Mouse (Mus musculus): Measurements from ENCODE around the gene Cecr2. TPM values are rescaled to one million over a fixed set of nuclear protein-coding genes. Genes with fewer than 3 reads are reported as not detected.

The Cecr2 gene
- polyA plus RNA-seq, 1 experiment from 2014 or later: 5.0 TPM

GRCm38 (mm10) chr6:120736011-120736410 lies 69.8 kb downstream of the Cecr2 start:
- Histone ChIP-seq H3K27me3 (ENCODE audit: insufficient read depth, low read length) (no peaks in the 10 kb centered on the region), H3K27ac (ENCODE audit: low read depth) (no peak overlapping the region), H3K9ac (replicated peaks) (no peak overlapping the region), H3K36me3 (replicated peaks; ENCODE audit: insufficient read depth, low read length) (peaks cover 20% of the 10 kb centered on the region), H3K4me1 (ENCODE audit: insufficient read depth) (peaks cover 3% of the 10 kb centered on the region; the same call in 1 of the 2 replicates), H3K4me3 (ENCODE audit: low read depth, low read length) (no peak overlapping the region), H3K4me2 (ENCODE audit: low read depth, low read length) (no peak overlapping the region), H3K9me3 (ENCODE audit: low read length) (no peaks in the 10 kb centered on the region)
- WGBS (ENCODE audit: insufficient replicate concordance): 86% methylated on average over 3 of the region's 3 CpGs
- ATAC-seq (no peak), DNase-seq (no peak)
- TF ChIP-seq CTCF (IDR thresholded peaks at IDR 0.05; ENCODE audit: low read depth): no peak
- no peak for TF ChIP-seq EP300 (IDR thresholded peaks at IDR 0.05; ENCODE audit: low read depth)

- no peaks in the 10 kb centered on the region for H3K27me3 ChIP-seq (ENCODE audit: insufficient read depth, low read length)
- ATAC-seq (peak; percentile 55; the same call in 1 of the 2 replicates), DNase-seq (no peak)
- 45% methylated on average over 3 of the region's 3 CpGs for WGBS (ENCODE audit: insufficient replicate concordance)
- H3K9me3 ChIP-seq (ENCODE audit: low read length): no peaks in the 10 kb centered on the region
- peaks cover 1% of the 10 kb centered on the region; the same call in 1 of the 2 replicates for H3K4me1 ChIP-seq (ENCODE audit: insufficient read depth)
- H3K27ac ChIP-seq (ENCODE audit: low read depth): no peak overlapping the region
- H3K4me2 ChIP-seq (ENCODE audit: low read depth, low read length): no peak overlapping the region
- TF ChIP-seq CTCF (IDR thresholded peaks at IDR 0.05; ENCODE audit: low read depth) (peak; percentile 89), EP300 (IDR thresholded peaks at IDR 0.05; ENCODE audit: low read depth) (no peak)
- no peak overlapping the region for H3K9ac ChIP-seq (replicated peaks)
- H3K4me3 ChIP-seq (ENCODE audit: low read depth, low read length): no peak overlapping the region
- H3K36me3 ChIP-seq (replicated peaks; ENCODE audit: insufficient read depth, low read length): peaks cover 20% of the 10 kb centered on the region
These were observed 70.4 kb downstream of the Cecr2 start for GRCm38 (mm10) chr6:120736566-120736965.

DNA sequence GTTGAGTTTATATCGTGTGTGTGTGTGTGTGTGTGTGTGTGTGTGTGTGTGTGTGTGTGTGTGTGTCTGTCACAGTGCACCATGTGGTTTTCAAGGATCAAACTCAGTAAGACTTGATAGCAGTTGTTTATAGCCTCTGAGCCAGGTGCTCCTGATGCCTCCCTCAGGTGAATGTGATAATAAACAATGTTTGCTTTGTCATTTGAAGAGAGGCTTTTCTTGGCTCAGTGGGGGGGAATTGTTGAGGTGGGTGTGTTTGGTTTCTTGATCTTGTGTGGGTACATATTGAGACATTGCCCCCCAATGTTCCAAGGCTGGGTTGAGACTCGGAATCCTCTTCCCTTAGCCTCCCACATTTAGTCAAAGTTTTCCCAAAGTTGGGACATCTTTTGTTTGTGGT lies 77.0 kb downstream of the Cecr2 start:
- Histone ChIP-seq H3K9ac (replicated peaks) (no peak overlapping the region), H3K27me3 (ENCODE audit: insufficient read depth, low read length) (no peaks in the 10 kb centered on the region), H3K27ac (ENCODE audit: low read depth) (no peak overlapping the region), H3K4me1 (ENCODE audit: insufficient read depth) (no peaks in the 10 kb centered on the region), H3K9me3 (ENCODE audit: low read length) (no peaks in the 10 kb centered on the region), H3K36me3 (replicated peaks; ENCODE audit: insufficient read depth, low read length) (peaks cover 16% of the 10 kb centered on the region), H3K4me3 (ENCODE audit: low read depth, low read length) (no peak overlapping the region), H3K4me2 (ENCODE audit: low read depth, low read length) (no peak overlapping the region)
- 83% methylated on average over 2 of the region's 2 CpGs for WGBS (ENCODE audit: insufficient replicate concordance)
- DNase-seq (no peak), ATAC-seq (no peak)
- TF ChIP-seq CTCF (IDR thresholded peaks at IDR 0.05; ENCODE audit: low read depth) (no peak), EP300 (IDR thresholded peaks at IDR 0.05; ENCODE audit: low read depth) (no peak)

GRCm38 (mm10) chr6:120744266-120744665 lies 78.1 kb downstream of the Cecr2 start:
- ATAC-seq: no peak

GRCm38 (mm10) chr6:120746416-120746815 lies 80.2 kb downstream of the Cecr2 start:
- no peaks in the 10 kb centered on the region for H3K4me1 ChIP-seq (ENCODE audit: insufficient read depth)
- no peak overlapping the region for H3K4me3 ChIP-seq (ENCODE audit: low read depth, low read length)
- H3K27ac ChIP-seq (ENCODE audit: low read depth): no peak overlapping the region
- H3K36me3 ChIP-seq (replicated peaks; ENCODE audit: insufficient read depth, low read length): peaks cover 10% of the 10 kb centered on the region
- H3K27me3 ChIP-seq (ENCODE audit: insufficient read depth, low read length): no peaks in the 10 kb centered on the region
- TF ChIP-seq CTCF (IDR thresholded peaks at IDR 0.05; ENCODE audit: low read depth): no peak
- TF ChIP-seq EP300 (IDR thresholded peaks at IDR 0.05; ENCODE audit: low read depth): no peak
- H3K9me3 ChIP-seq (ENCODE audit: low read length): no peaks in the 10 kb centered on the region
- H3K9ac ChIP-seq (replicated peaks): no peak overlapping the region
- WGBS (ENCODE audit: insufficient replicate concordance): 87% methylated on average over 2 of the region's 2 CpGs
- H3K4me2 ChIP-seq (ENCODE audit: low read depth, low read length): no peak overlapping the region
- DNase-seq: no peak
- ATAC-seq: no peak

More at GRCm38 (mm10) chr6:120744266-120744665, 78.1 kb downstream of the Cecr2 start:
- Histone ChIP-seq H3K36me3 (replicated peaks; ENCODE audit: insufficient read depth, low read length) (peaks cover 12% of the 10 kb centered on the region), H3K9me3 (ENCODE audit: low read length) (no peaks in the 10 kb centered on the region), H3K4me3 (ENCODE audit: low read depth, low read length) (no peak overlapping the region), H3K9ac (replicated peaks) (no peak overlapping the region), H3K4me1 (ENCODE audit: insufficient read depth) (no peaks in the 10 kb centered on the region), H3K4me2 (ENCODE audit: low read depth, low read length) (no peak overlapping the region), H3K27me3 (ENCODE audit: insufficient read depth, low read length) (no peaks in the 10 kb centered on the region), H3K27ac (ENCODE audit: low read depth) (no peak overlapping the region)
- no peak for TF ChIP-seq EP300 (IDR thresholded peaks at IDR 0.05; ENCODE audit: low read depth)
- no peak for DNase-seq
- 83% methylated on average over 7 of the region's 7 CpGs for WGBS (ENCODE audit: insufficient replicate concordance)

DNA sequence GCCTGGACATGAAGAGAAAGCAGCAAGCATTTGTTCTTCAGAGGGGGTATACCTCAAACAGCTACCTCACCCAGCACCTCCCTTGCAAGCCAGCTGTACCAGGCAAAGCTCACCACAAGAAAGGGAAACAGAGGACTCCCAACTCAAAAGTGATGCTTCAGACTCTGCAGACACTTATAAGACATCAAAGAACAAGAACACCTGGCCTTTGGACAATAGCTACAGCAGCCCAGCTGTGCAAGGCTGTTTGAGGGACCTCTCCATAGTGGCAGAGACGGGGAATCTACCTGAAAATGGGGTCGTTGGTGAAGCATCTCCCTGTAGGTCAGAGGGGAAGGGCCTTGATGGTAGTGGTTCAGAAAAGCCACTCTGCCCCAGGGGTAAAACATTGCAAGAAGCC lies 95.0 kb downstream of the Cecr2 start:
- H3K9me3 ChIP-seq (ENCODE audit: low read length): no peaks in the 10 kb centered on the region
- TF ChIP-seq EP300 (IDR thresholded peaks at IDR 0.05; ENCODE audit: low read depth) (no peak), CTCF (IDR thresholded peaks at IDR 0.05; ENCODE audit: low read depth) (no peak)
- H3K4me2 ChIP-seq (ENCODE audit: low read depth, low read length): no peak overlapping the region
- H3K9ac ChIP-seq (replicated peaks): no peak overlapping the region
- H3K4me1 ChIP-seq (ENCODE audit: insufficient read depth): no peaks in the 10 kb centered on the region
- no peaks in the 10 kb centered on the region for H3K27me3 ChIP-seq (ENCODE audit: insufficient read depth, low read length)
- H3K27ac ChIP-seq (ENCODE audit: low read depth): no peak overlapping the region
- no peak for DNase-seq
- peaks cover 47% of the 10 kb centered on the region for H3K36me3 ChIP-seq (replicated peaks; ENCODE audit: insufficient read depth, low read length)
- H3K4me3 ChIP-seq (ENCODE audit: low read depth, low read length): no peak overlapping the region
- 81% methylated on average over 2 of the region's 2 CpGs for WGBS (ENCODE audit: insufficient replicate concordance)
- ATAC-seq: no peak

DNA sequence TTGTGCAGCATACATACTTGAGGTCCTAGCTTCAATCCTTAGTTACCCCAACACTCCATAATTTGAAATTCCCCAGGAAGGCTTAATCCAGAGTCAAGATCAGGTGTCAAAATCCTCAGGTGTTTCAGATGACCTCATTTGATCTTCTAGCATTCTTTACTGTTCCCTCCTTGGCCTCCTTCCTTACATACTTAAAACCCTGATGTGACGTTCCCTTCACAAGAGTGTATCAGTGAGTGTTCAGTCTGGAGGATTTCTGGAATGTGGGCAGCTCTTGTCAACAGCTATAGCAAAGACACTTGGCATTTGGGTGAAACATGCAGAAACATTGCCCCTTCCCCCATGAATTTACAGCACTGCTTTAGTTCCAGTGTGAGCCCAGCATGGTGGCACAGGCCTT lies 103.8 kb downstream of the Cecr2 start:
- TF ChIP-seq EP300 (IDR thresholded peaks at IDR 0.05; ENCODE audit: low read depth) (no peak), CTCF (IDR thresholded peaks at IDR 0.05; ENCODE audit: low read depth) (no peak)
- DNase-seq (no peak), ATAC-seq (no peak)
- Histone ChIP-seq H3K4me2 (ENCODE audit: low read depth, low read length) (no peak overlapping the region), H3K27me3 (ENCODE audit: insufficient read depth, low read length) (no peaks in the 10 kb centered on the region), H3K9ac (replicated peaks) (no peak overlapping the region), H3K4me3 (ENCODE audit: low read depth, low read length) (no peak overlapping the region), H3K27ac (ENCODE audit: low read depth) (no peak overlapping the region), H3K36me3 (replicated peaks; ENCODE audit: insufficient read depth, low read length) (peaks cover 11% of the 10 kb centered on the region; the same call in 1 of the 2 replicates), H3K4me1 (ENCODE audit: insufficient read depth) (no peaks in the 10 kb centered on the region), H3K9me3 (ENCODE audit: low read length) (no peaks in the 10 kb centered on the region)
- WGBS (ENCODE audit: insufficient replicate concordance): 85% methylated on average over 1 of the region's 1 CpGs

All from liver, postnatal 0 days (tissue).